Mouse (Mus musculus) kidney, adult 2 months (tissue): ENCODE results near the gene Slc4a3.

Experiments used
- CTCF ChIP-seq: fragments of 200-500 bp; conservative IDR thresholded peaks from 2 replicates; pipeline ENCODE4 v1.5.1; 2011; ENCODE audit warnings: low read depth, mild to moderate bottlenecking, control low read depth, low read length, moderate library complexity, mixed read lengths; ENCODE audit not compliant: insufficient read depth, insufficient read length
- POLR2A ChIP-seq: fragments of 200-500 bp; IDR thresholded peaks from one replicate; pipeline ENCODE4 v1.6.1; 2011; ENCODE audit warnings: low read depth, low read length, control low read depth

- no peak for TF ChIP-seq POLR2A
- TF ChIP-seq CTCF, result no peak
Observed at GRCm38 (mm10) chr1:75586791-75587190, 40.7 kb downstream of the Slc4a3 start.
